Mouse (Mus musculus): ENCODE results near the gene Zfp97. TPM values are rescaled to one million over a fixed set of nuclear protein-coding genes. Genes with fewer than 3 reads are reported as not detected.
"Not testable (repeated sequence)": the region's sequence is repeated elsewhere in the genome, so short reads cannot be mapped to it uniquely, and the experiment has no call there.

Gene Zfp97
- polyA plus RNA-seq (2014; fragmentation: Nextera tagmentation; extraction: Ambion mirVana), result 5.2 and 5.6 TPM in 2 replicates

DNA sequence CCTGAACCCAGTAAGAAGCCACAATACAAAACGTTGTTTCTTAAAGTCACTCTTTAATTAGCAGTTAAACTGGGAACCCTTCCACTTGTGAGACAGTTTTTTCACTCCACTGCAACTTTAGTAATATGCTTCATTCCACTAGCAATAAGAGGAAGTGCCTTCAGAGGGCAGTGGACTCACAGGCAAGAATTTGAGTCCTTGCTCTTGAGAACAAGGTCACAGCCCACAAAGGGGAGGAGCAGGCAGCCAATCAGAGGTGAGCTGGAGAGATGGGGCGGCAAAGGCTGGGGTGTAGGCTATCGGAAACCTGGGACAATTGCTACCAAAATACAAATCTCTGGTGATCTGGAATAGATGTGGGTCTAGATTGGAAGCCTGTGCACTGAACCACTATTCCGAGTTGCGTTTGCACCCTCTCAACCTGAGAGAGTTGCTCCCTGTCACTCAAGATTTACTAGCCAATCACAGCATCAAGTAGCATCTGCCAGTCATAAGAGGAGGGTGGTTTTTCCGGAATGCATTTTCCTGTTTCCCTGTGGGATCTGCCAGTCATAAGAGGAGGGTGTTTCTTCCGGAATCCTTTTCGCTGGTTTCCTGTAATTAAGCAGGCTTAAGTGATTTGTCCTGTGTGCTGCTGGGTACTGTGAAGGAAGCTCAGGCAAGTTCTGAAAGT lies at the start of gene Zfp97:
TSS of gene Zfp97 (plus strand) at position 586 of the 673 bp plus-strand sequence.
- H3K27ac ChIP-seq (ENCODE audit: low read depth, low read length); H3K4me2 ChIP-seq; H3K9me3 ChIP-seq (ENCODE audit: control insufficient read depth, low read length); H3K36me3 ChIP-seq (ENCODE audit: control insufficient read depth, insufficient read depth, low read length); H3K4me1 ChIP-seq (replicated peaks; ENCODE audit: control insufficient read depth, insufficient read depth, low read length); H3K9ac ChIP-seq (ENCODE audit: low read depth, low read length); DNase-seq (ENCODE audit: low spot score); H3K4me3 ChIP-seq (ENCODE audit: low read depth, low read length); H3K27me3 ChIP-seq (replicated peaks; ENCODE audit: control insufficient read depth, insufficient read depth, low read length): not testable (repeated sequence)
- peak; percentile 100 for ATAC-seq (replicated peaks; ENCODE audit: low FRiP score)
- no CpG with 5 or more reads among the region's 8 CpGs for WGBS

- H3K27me3 ChIP-seq (replicated peaks; ENCODE audit: control insufficient read depth, insufficient read depth, low read length); H3K4me1 ChIP-seq (replicated peaks; ENCODE audit: control insufficient read depth, insufficient read depth, low read length); H3K9me3 ChIP-seq (ENCODE audit: control insufficient read depth, low read length); H3K27ac ChIP-seq (ENCODE audit: low read depth, low read length); H3K4me2 ChIP-seq; H3K36me3 ChIP-seq (ENCODE audit: control insufficient read depth, insufficient read depth, low read length); H3K4me3 ChIP-seq (ENCODE audit: low read depth, low read length); DNase-seq (ENCODE audit: low spot score); H3K9ac ChIP-seq (ENCODE audit: low read depth, low read length): not testable (repeated sequence)
- no CpG with 5 or more reads among the region's 8 CpGs for WGBS
- peak; percentile 100 for ATAC-seq (replicated peaks; ENCODE audit: low FRiP score)
These were observed 57.7 kb downstream of the Zfp97 start for GRCm38 (mm10) chr17:17178757-17179413.

GRCm38 (mm10) chr17:17194761-17195160 lies 73.5 kb downstream of the Zfp97 start:
- DNase-seq (ENCODE audit: low spot score); H3K4me3 ChIP-seq (ENCODE audit: low read depth, low read length); H3K4me1 ChIP-seq (replicated peaks; ENCODE audit: control insufficient read depth, insufficient read depth, low read length); H3K36me3 ChIP-seq (ENCODE audit: control insufficient read depth, insufficient read depth, low read length); H3K27ac ChIP-seq (ENCODE audit: low read depth, low read length); H3K9me3 ChIP-seq (ENCODE audit: control insufficient read depth, low read length); ATAC-seq (replicated peaks; ENCODE audit: low FRiP score); H3K27me3 ChIP-seq (replicated peaks; ENCODE audit: control insufficient read depth, insufficient read depth, low read length); H3K4me2 ChIP-seq; H3K9ac ChIP-seq (ENCODE audit: low read depth, low read length): not testable (repeated sequence)

GRCm38 (mm10) chr17:17195178-17195577 lies 74.0 kb downstream of the Zfp97 start:
- no peak overlapping the region for H3K4me3 ChIP-seq (ENCODE audit: low read depth, low read length)
- DNase-seq (ENCODE audit: low spot score) (no peak), ATAC-seq (replicated peaks; ENCODE audit: low FRiP score) (no peak)
- peaks cover 9% of the 10 kb centered on the region for H3K9me3 ChIP-seq (ENCODE audit: control insufficient read depth, low read length)
- peaks cover 10% of the 10 kb centered on the region; the same call in 1 of the 2 replicates for H3K36me3 ChIP-seq (ENCODE audit: control insufficient read depth, insufficient read depth, low read length)
- no peak overlapping the region for H3K9ac ChIP-seq (ENCODE audit: low read depth, low read length)
- no peaks in the 10 kb centered on the region for H3K4me1 ChIP-seq (replicated peaks; ENCODE audit: control insufficient read depth, insufficient read depth, low read length)
- no peaks in the 10 kb centered on the region for H3K27me3 ChIP-seq (replicated peaks; ENCODE audit: control insufficient read depth, insufficient read depth, low read length)
- no peak overlapping the region for H3K27ac ChIP-seq (ENCODE audit: low read depth, low read length)
- H3K4me2 ChIP-seq, result no peak overlapping the region

GRCm38 (mm10) chr17:17196111-17196510 lies 74.9 kb downstream of the Zfp97 start:
- H3K36me3 ChIP-seq (ENCODE audit: control insufficient read depth, insufficient read depth, low read length); H3K4me2 ChIP-seq; H3K9ac ChIP-seq (ENCODE audit: low read depth, low read length); DNase-seq (ENCODE audit: low spot score); H3K4me1 ChIP-seq (replicated peaks; ENCODE audit: control insufficient read depth, insufficient read depth, low read length); H3K27me3 ChIP-seq (replicated peaks; ENCODE audit: control insufficient read depth, insufficient read depth, low read length); ATAC-seq (replicated peaks; ENCODE audit: low FRiP score); H3K27ac ChIP-seq (ENCODE audit: low read depth, low read length); H3K4me3 ChIP-seq (ENCODE audit: low read depth, low read length): not testable (repeated sequence)
- H3K9me3 ChIP-seq (ENCODE audit: control insufficient read depth, low read length), result peaks cover 12% of the 10 kb centered on the region
- WGBS, result 96% methylated on average over 3 of the region's 3 CpGs

Other genes with a start within 250 kb of the Zfp97 start
- gene Zfp960, start 57.3 kb upstream of the Zfp97 start, polyA plus RNA-seq (2014; fragmentation: Nextera tagmentation; extraction: Ambion mirVana), result 2.5 and 2.7 TPM in 2 replicates

Data from liver, embryonic 11.5 days (tissue).